Mouse (Mus musculus) small intestine, adult 2 months (tissue): ENCODE results near the gene Wwox.

Source experiments
- CTCF ChIP-seq: fragments of 200-500 bp; IDR thresholded peaks from 2 replicates; pipeline ENCODE4 v1.5.1; 2012; ENCODE audit warnings: low read depth, mild to moderate bottlenecking, control low read depth, inconsistent platforms, low read length, moderate library complexity, mixed read lengths; ENCODE audit not compliant: insufficient replicate concordance, insufficient read length; ENCODE audit errors: extremely low read depth
- POLR2A ChIP-seq: fragments of 200-500 bp; IDR thresholded peaks from 2 replicates; pipeline ENCODE4 v1.6.1; 2012; ENCODE audit warnings: low read depth, mild to moderate bottlenecking, control low read depth, inconsistent platforms, low read length, moderate library complexity

DNA sequence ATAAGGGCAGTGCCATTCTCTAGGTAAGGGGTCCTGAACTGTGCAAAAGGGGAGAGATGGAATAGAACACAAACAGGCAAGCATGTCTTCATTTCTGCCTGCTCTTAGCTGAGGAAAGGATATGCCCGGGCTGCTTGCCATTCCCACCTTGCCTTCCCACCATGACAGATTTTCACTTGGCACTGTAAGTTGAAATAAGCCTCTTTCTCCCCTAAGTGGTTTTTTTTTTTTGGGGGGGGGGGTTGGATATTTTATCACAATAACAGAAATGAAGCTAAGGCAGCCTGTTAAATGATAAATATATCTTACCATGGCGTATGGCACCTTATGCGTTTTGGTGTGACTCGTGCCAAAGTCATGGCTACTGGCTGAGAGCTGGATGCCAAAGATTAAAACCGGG, 501.6 kb downstream of the Wwox start:
- TF ChIP-seq POLR2A (no peak), CTCF (no peak)
